9 mouse cellular contexts compared by ENCODE assay signal in the genomic region with DNA sequence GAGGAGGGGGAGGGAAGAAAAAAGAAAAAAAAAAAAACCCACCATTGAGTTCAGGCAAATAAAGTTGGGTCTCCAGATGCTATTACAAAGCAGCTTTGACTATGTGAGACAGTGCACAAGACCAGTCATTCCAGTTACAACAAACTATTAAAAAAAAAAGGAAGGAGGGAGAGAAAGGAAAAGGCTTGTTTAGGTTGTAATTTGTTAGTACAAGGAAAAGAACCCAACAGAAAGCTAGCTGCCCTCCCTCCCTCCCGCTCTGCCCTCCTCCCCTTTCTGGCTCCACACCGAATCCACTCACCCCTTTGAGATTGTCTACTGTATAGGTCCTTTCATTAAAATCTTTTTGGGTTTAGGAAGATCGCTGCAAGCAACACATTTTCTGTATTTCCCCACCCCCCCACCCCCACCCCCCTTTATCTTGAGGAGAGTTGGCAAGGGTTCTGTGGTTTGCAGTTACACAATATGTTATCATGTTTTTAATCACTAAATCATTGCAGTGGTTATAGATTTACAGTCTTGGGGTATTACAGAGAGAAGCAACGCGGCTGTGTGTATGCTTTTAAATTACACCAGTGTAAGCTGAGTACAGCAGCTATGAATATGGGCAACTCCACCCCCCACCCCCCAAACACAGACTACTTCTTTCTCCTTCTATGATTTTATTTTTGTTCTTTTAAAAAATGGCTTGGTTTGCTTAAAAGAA.
A peak's percentile ranks its signal among the peaks of the same experiment; 100 is the strongest.
DNase-seq lines count a peak whose midpoint lies in the region; ATAC-seq and TF ChIP-seq lines count a peak whose summit lies in the region.
"Had no signal": no experiment of that assay in that cellular context is flagged by ENCODE, and none has a peak within 500 bp of the region (broad histone marks: within the 10 kb centered on the region; RNA-seq: fewer than 3 reads in every experiment).

No protein-coding gene starts in this region.

- H3K36me3 ChIP-seq in heart, postnatal 0 days (replicated peaks; ENCODE audit: control insufficient read depth, insufficient read depth, low read length) = no peaks in the 10 kb centered on the region
- H3K36me3 ChIP-seq in embryonic facial prominence, embryonic 12.5 days = no peaks in the 10 kb centered on the region
- no peaks in the 10 kb centered on the region for H3K36me3 ChIP-seq in intestine, embryonic 15.5 days
- H3K36me3 ChIP-seq in myocyte (ENCODE audit: control insufficient read depth, insufficient read depth) = no peaks in the 10 kb centered on the region

- no peak overlapping the region for H3ac ChIP-seq in myocyte (ENCODE audit: control insufficient read depth, insufficient read length)

- H3K4me2 ChIP-seq in heart, postnatal 0 days (ENCODE audit: low read depth, low read length) = 0 out of 2 replicates have a peak overlapping the region, but pooled peaks have one; percentile 12
- peak overlapping the region; percentile 53 for H3K4me2 ChIP-seq in embryonic facial prominence, embryonic 12.5 days (replicated peaks)
- H3K4me2 ChIP-seq in intestine, embryonic 15.5 days (replicated peaks) = peak overlapping the region; percentile 82
- H3K4me2 ChIP-seq in myocyte (ENCODE audit: low read depth) = peak overlapping the region; percentile 79

- H3K9ac ChIP-seq in heart, postnatal 0 days (replicated peaks; ENCODE audit: low read depth, low read length) = no peak overlapping the region
- H3K9ac ChIP-seq in embryonic facial prominence, embryonic 12.5 days = peak overlapping the region; percentile 100
- H3K9ac ChIP-seq in intestine, embryonic 15.5 days = no peak overlapping the region

- H3K9me3 ChIP-seq in heart, postnatal 0 days (replicated peaks; ENCODE audit: control insufficient read depth, low read length) = no peaks in the 10 kb centered on the region
- no peaks in the 10 kb centered on the region for H3K9me3 ChIP-seq in embryonic facial prominence, embryonic 12.5 days
- H3K9me3 ChIP-seq in intestine, embryonic 15.5 days = no peaks in the 10 kb centered on the region

- no peak for TF ChIP-seq POLR2A in myocyte (IDR thresholded peaks at IDR 0.05; ENCODE audit: insufficient read length, low read depth)

- peaks cover 62% of the 10 kb centered on the region for H3K79me2 ChIP-seq in myocyte (ENCODE audit: control insufficient read depth, insufficient read depth)

- peaks cover 14% of the 10 kb centered on the region for H3K4me1 ChIP-seq in heart, postnatal 0 days (ENCODE audit: control insufficient read depth, insufficient read depth)
- H3K4me1 ChIP-seq in embryonic facial prominence, embryonic 12.5 days = peaks cover 60% of the 10 kb centered on the region
- peaks cover 47% of the 10 kb centered on the region for H3K4me1 ChIP-seq in intestine, embryonic 15.5 days (replicated peaks)

- DNase-seq in heart, postnatal 0 days (ENCODE audit: low spot score) = no peak
- no peak for DNase-seq in heart, adult 9 months (ENCODE audit: low spot score in 2 of 2)
- no peak for DNase-seq in gastrocnemius, postnatal 25 days
- DNase-seq in kidney, adult 9 months = no peak
- DNase-seq: cerebellum, postnatal 14 days had no signal

- no peak for TF ChIP-seq CTCF in heart, postnatal 0 days (IDR thresholded peaks at IDR 0.05; ENCODE audit: low read depth)

- TF ChIP-seq EP300 in heart, postnatal 0 days (IDR thresholded peaks at IDR 0.05; ENCODE audit: low read depth) = no peak

- H3K27ac ChIP-seq in heart, postnatal 0 days (ENCODE audit: low read depth) = no peak overlapping the region
- peak overlapping the region; percentile 100 for H3K27ac ChIP-seq in embryonic facial prominence, embryonic 12.5 days
- peak overlapping the region; percentile 68 for H3K27ac ChIP-seq in intestine, embryonic 15.5 days

- no peak for ATAC-seq in heart, postnatal 0 days (ENCODE audit: insufficient read depth, low read depth)
- ATAC-seq in embryonic facial prominence, embryonic 12.5 days (ENCODE audit: insufficient number of reproducible peaks, insufficient read depth, low FRiP score, low TSS enrichment) = no peak
- ATAC-seq in intestine, embryonic 15.5 days = peak; percentile 26; the same call in 1 of the 2 replicates
- no peak for ATAC-seq in megakaryocyte, adult 5-6 weeks (ENCODE audit: poor library complexity, severe bottlenecking)

- 52% methylated on average over 5 of the region's 5 CpGs for WGBS in heart, postnatal 0 days
- WGBS in embryonic facial prominence, embryonic 12.5 days = 4% methylated on average over 5 of the region's 5 CpGs
- WGBS in intestine, embryonic 15.5 days = 11% methylated on average over 5 of the region's 5 CpGs

- H3K4me3 ChIP-seq in heart, postnatal 0 days (ENCODE audit: low read depth, low read length) = no peak overlapping the region
- H3K4me3 ChIP-seq in embryonic facial prominence, embryonic 12.5 days = peak overlapping the region; percentile 97
- H3K4me3 ChIP-seq in intestine, embryonic 15.5 days (replicated peaks) = no peak overlapping the region
- no peak overlapping the region for H3K4me3 ChIP-seq in myocyte

- peaks cover 3% of the 10 kb centered on the region; the same call in 1 of the 2 replicates for H3K27me3 ChIP-seq in heart, postnatal 0 days (ENCODE audit: control insufficient read depth, insufficient read depth, low read length)
- H3K27me3 ChIP-seq in embryonic facial prominence, embryonic 12.5 days = no peaks in the 10 kb centered on the region
- H3K27me3 ChIP-seq in intestine, embryonic 15.5 days (replicated peaks) = no peaks in the 10 kb centered on the region
- no peaks in the 10 kb centered on the region for H3K27me3 ChIP-seq in myocyte (ENCODE audit: control insufficient read depth, insufficient read depth, insufficient read length)

TF ChIP-seq in myocyte, 11 proteins besides CTCF, POLR2A, EP300 and RAD21:
- TF ChIP-seq CEBPB (IDR thresholded peaks at IDR 0.05; ENCODE audit: insufficient read depth, poor library complexity, severe bottlenecking) (peak; percentile 69; the same call in 1 of the 2 replicates), TCF12 (IDR thresholded peaks at IDR 0.05; ENCODE audit: insufficient read depth, poor library complexity, severe bottlenecking) (no peak)

Comparison
In these comparisons a context has a peak if more than half of its experiments do, and no peak if none do; other contexts are left out.
1. H3K4me2 ChIP-seq: peak in every context shown above with its lines; median percentile 82 in intestine, embryonic 15.5 days; 79 in myocyte; 53 in embryonic facial prominence, embryonic 12.5 days; 12 in heart, postnatal 0 days.